Mouse (Mus musculus) intestine, embryonic 16.5 days (tissue): ENCODE results near the gene Mpv17l2. TPM values are rescaled to one million over a fixed set of nuclear protein-coding genes. Genes with fewer than 3 reads are reported as not detected.
A peak's percentile ranks its signal among the peaks of the same experiment; 100 is the strongest.

Experiments
- ATAC-seq: fragments of 200-750 bp; cut with Nextera tagmentation; 2 replicates; pipeline ENCODE4 v1.8.0; 2017; ENCODE audit warnings: moderate TSS enrichment, moderate library complexity
- H3K27ac ChIP-seq: fragments of 300-500 bp; sonication (generic); 2 replicates; pipeline ENCODE4 v1.5.1; 2014; ENCODE audit warnings: mild to moderate bottlenecking, low read length
- H3K27me3 ChIP-seq: fragments of 300-500 bp; sonication (generic); replicated peaks from 2 replicates; pipeline ENCODE4 v1.6.1; 2014; ENCODE audit warnings: low read length, control low read depth, mixed read lengths; ENCODE audit not compliant: control insufficient read depth, insufficient read depth
- H3K36me3 ChIP-seq: fragments of 300-500 bp; sonication (generic); 2 replicates; pipeline ENCODE4 v1.6.1; 2014; ENCODE audit warnings: low read length, control low read depth; ENCODE audit not compliant: control insufficient read depth, insufficient read depth
- H3K4me1 ChIP-seq: fragments of 300-500 bp; sonication (generic); 2 replicates; pipeline ENCODE4 v1.6.1; 2014; ENCODE audit warnings: low read length, control low read depth, mixed read lengths; ENCODE audit not compliant: control insufficient read depth, insufficient read depth
- H3K4me2 ChIP-seq: fragments of 300-500 bp; sonication (generic); 2 replicates; pipeline ENCODE4 v1.6.1; 2014; ENCODE audit warnings: low read depth, low read length, control low read depth
- H3K4me3 ChIP-seq: fragments of 300-500 bp; sonication (generic); 2 replicates; pipeline ENCODE4 v1.5.1; 2014; ENCODE audit warnings: mild to moderate bottlenecking, low read length
- H3K9ac ChIP-seq: fragments of 300-500 bp; sonication (generic); 2 replicates; pipeline ENCODE4 v1.6.1; 2014; ENCODE audit warnings: low read depth, low read length
- H3K9me3 ChIP-seq: fragments of 300-500 bp; sonication (generic); 2 replicates; pipeline ENCODE4 v1.6.1; 2016; ENCODE audit warnings: low read length, control low read depth; ENCODE audit not compliant: control insufficient read depth
- WGBS: fragments of 180-500 bp; shearing (Covaris S2); extraction: QIAGEN DNeasy Blood & Tissue Kit; methylation state at CpG from one replicate; pipeline ENCODE4 v1.1.7; 2014; 5-methylcytosine and 5-hydroxymethylcytosine counted together
- polyA plus RNA-seq: library from polyadenylated mRNA; unstranded; fragments of >200 nt; fragmentation: Nextera tagmentation; extraction: Ambion mirVana; gene quantifications from 2 replicates; pipeline ENCODE4 v1.2.1, GENCODE M21; 2015

Gene Mpv17l2
- polyA plus RNA-seq, 1 experiment from 2014 or later = 79.8 TPM

DNA sequence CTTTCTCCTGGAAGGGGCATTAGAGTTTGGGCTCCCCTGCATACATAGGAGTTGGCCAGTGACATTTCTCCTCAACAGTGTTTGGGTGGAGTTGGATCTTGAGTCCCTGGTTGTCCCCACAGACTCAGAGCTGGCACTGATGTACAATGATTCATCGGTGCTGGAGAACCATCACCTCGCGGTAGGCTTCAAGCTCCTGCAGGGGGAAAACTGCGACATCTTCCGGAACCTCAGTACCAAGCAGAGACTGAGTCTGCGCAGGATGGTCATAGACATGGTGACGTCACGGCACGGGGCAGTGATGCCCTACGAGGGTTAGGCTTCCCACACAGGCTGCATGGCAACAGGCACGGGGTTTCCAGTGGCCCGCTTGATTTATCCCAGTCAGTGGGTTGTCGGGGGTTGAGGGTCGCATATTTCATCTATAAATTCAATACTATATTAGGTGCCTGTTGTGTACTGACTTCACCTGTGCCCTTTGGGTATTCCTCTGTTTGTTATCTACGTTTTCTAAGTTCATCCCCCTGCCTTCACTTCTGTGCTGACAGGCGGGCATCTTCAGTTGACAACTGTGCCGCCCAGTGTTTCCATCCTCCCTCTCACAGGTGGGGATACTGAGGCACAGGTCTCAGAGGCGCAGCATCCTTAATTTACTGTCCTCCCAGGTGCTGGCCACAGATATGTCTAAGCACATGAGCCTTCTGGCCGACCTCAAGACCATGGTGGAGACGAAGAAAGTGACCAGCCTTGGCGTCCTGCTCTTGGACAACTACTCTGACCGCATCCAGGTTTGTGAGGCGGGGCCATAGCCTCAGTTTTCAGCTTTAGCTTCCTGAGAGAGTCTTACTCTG, 12.3 kb downstream of the Mpv17l2 start:
- no peaks in the 10 kb centered on the region for H3K36me3 ChIP-seq
- 84% methylated on average over 23 of the region's 23 CpGs for WGBS
- no peak overlapping the region for H3K4me3 ChIP-seq
- no peak for ATAC-seq
- no peak overlapping the region for H3K9ac ChIP-seq
- no peaks in the 10 kb centered on the region for H3K9me3 ChIP-seq
- H3K27me3 ChIP-seq = peaks cover 35% of the 10 kb centered on the region
- peaks cover 17% of the 10 kb centered on the region for H3K4me1 ChIP-seq
- H3K4me2 ChIP-seq = no peak overlapping the region
- no peak overlapping the region for H3K27ac ChIP-seq

GRCm38 (mm10) chr8:70747211-70747890, 13.4 kb downstream of the Mpv17l2 start:
- Histone ChIP-seq H3K9me3 (no peaks in the 10 kb centered on the region), H3K9ac (no peak overlapping the region), H3K4me1 (peaks cover 13% of the 10 kb centered on the region), H3K4me3 (no peak overlapping the region), H3K4me2 (no peak overlapping the region), H3K36me3 (no peaks in the 10 kb centered on the region), H3K27me3 (peaks cover 46% of the 10 kb centered on the region), H3K27ac (no peak overlapping the region)
- ATAC-seq = no peak
- 81% methylated on average over 18 of the region's 18 CpGs for WGBS

- 63% methylated on average over 9 of the region's 9 CpGs for WGBS
- Histone ChIP-seq H3K9ac (no peak overlapping the region; the same call in 1 of the 2 replicates), H3K4me2 (no peak overlapping the region), H3K27me3 (peaks cover 52% of the 10 kb centered on the region), H3K4me1 (peaks cover 13% of the 10 kb centered on the region), H3K36me3 (no peaks in the 10 kb centered on the region), H3K9me3 (no peaks in the 10 kb centered on the region), H3K27ac (no peak overlapping the region), H3K4me3 (no peak overlapping the region)
- ATAC-seq = no peak
These were observed 14.1 kb downstream of the Mpv17l2 start for GRCm38 (mm10) chr8:70746676-70747075.

DNA sequence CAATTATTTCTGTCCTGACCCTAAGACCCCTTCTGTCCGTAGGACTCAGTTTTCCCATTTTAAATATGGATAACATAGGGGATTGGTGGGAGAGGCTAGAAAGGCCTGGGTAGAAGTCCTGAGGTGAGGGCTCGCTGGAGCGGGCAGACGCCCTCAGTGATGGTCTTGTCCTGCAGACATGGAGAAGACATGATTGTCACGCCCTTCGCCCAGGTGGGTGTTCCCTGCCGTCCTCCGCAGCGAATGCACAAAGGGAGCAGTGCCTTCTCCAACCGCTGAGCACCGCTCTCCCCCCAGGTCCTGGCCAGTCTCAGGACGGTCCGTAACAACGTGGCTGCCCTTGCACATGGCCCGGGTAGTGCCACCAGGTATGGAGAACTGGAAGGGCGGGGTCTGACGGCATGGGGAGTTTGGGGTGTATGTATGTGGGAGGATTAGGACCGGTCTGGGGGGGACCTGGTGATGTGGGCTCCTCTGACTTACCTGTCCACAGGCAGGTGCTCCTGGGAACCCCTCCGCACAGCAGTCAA, 15.0 kb downstream of the Mpv17l2 start:
- no peak for ATAC-seq
- 50% methylated on average over 19 of the region's 19 CpGs for WGBS
- H3K36me3 ChIP-seq = no peaks in the 10 kb centered on the region
- no peak overlapping the region for H3K4me3 ChIP-seq
- H3K9me3 ChIP-seq = no peaks in the 10 kb centered on the region
- H3K4me1 ChIP-seq = peaks cover 13% of the 10 kb centered on the region
- H3K4me2 ChIP-seq = no peak overlapping the region
- H3K27me3 ChIP-seq = peaks cover 52% of the 10 kb centered on the region
- no peak overlapping the region for H3K27ac ChIP-seq
- no peak overlapping the region for H3K9ac ChIP-seq

- H3K9me3 ChIP-seq = no peaks in the 10 kb centered on the region
- no peak overlapping the region for H3K9ac ChIP-seq
- no peak overlapping the region for H3K4me3 ChIP-seq
- peak overlapping the region; percentile 48; the same call in 1 of the 2 replicates for H3K4me2 ChIP-seq
- 57% methylated on average over 11 of the region's 11 CpGs for WGBS
- H3K36me3 ChIP-seq = no peaks in the 10 kb centered on the region
- no peak for ATAC-seq
- H3K27me3 ChIP-seq = peaks cover 52% of the 10 kb centered on the region
- H3K4me1 ChIP-seq = peaks cover 13% of the 10 kb centered on the region
- no peak overlapping the region for H3K27ac ChIP-seq
These were observed 15.9 kb downstream of the Mpv17l2 start for GRCm38 (mm10) chr8:70744806-70745205.

DNA sequence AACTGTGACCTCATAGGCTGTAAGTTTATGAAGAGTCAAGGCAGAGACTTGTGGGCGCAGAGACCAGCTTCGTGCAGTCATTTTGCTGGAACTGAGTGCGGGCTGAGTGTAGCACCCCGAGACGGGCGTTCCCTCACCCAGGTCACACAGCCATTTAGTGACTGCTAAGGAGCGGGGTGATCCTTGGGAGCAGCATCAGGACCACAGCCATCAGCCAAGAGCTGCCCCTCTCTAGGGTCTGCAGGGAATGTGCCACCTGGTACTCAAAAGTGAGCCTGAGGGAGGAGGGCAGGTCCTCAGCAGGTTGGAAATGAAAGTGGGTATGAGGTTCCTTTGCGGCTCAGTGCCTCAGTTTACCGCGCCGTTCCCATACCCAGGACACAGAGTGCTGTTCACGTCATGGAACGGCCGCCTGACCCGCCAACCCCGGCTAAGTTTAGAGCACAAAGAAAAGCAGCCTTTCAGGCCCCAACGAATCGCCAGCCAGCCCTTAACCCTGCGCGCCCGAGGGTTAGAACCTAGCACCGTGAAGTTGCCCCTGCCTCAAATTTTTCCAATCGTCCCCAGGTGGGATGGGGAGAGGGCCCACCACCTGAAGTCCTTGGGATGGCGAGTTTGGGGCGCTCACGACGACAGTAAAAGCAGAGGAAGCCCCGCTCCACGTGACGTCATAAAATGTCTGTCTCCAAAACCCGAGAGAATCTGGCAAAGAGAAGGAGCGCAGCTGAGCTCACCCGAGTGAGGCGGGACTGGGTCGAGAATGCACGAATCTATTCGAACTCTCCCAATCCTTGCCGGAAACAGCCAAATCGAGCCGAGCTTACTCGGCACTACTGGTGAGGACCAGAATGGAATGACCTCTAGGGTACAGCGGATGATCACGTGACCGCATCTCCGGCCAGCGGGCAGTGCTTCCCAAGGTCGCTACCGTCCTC, 16.8 kb downstream of the Mpv17l2 start:
- Histone ChIP-seq H3K4me1 (peaks cover 13% of the 10 kb centered on the region), H3K9me3 (no peaks in the 10 kb centered on the region), H3K27ac (no peak overlapping the region), H3K36me3 (no peaks in the 10 kb centered on the region), H3K4me3 (peak overlapping the region; percentile 37), H3K9ac (peak overlapping the region; percentile 44), H3K4me2 (peak overlapping the region; percentile 48), H3K27me3 (peaks cover 52% of the 10 kb centered on the region)
- peak; percentile 20; the same call in 1 of the 2 replicates for ATAC-seq
- 7% methylated on average over 48 of the region's 48 CpGs for WGBS

DNA sequence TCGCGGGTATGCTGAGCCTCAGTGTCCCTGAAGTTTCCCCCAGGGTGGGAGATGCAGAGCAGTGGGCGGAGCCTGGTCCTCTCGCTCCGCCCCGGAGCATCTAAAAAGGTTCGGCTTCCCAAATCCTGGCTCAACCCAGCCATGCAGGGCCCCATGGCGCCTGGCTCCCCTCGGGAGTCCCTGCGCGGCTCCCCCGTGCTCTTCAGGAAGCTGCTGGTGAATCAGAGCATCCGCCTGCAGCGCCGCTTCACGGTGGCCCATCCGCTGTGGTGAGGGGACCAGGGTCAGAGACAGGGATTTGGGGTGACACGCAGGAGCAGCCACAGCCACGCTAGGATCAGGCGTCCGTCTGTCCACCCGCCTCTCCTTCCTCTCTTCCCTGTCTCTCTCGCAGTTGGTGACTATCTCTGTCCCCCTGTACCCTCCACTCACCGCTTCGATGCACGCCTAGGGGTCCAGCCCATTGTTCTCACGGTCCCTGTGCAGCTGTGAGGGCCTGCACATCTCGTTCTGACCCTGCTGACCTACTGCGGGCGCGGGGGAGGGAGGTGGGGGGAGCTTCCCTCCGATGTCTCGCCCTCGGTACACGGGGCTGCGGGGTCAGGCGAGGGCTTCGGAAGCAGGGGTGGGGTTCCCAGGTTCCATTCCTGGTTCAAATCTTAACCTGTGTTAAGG, 17.6 kb downstream of the Mpv17l2 start:
- peaks cover 52% of the 10 kb centered on the region for H3K27me3 ChIP-seq
- peaks cover 13% of the 10 kb centered on the region for H3K4me1 ChIP-seq
- H3K4me2 ChIP-seq = peak overlapping the region; percentile 15; the same call in 1 of the 2 replicates
- 6% methylated on average over 38 of the region's 38 CpGs for WGBS
- H3K4me3 ChIP-seq = peak overlapping the region; percentile 37; the same call in 1 of the 2 replicates
- no peak overlapping the region for H3K27ac ChIP-seq
- peak overlapping the region; percentile 44; the same call in 1 of the 2 replicates for H3K9ac ChIP-seq
- no peaks in the 10 kb centered on the region for H3K9me3 ChIP-seq
- ATAC-seq = peak; percentile 17; the same call in 1 of the 2 replicates
- H3K36me3 ChIP-seq = no peaks in the 10 kb centered on the region

DNA sequence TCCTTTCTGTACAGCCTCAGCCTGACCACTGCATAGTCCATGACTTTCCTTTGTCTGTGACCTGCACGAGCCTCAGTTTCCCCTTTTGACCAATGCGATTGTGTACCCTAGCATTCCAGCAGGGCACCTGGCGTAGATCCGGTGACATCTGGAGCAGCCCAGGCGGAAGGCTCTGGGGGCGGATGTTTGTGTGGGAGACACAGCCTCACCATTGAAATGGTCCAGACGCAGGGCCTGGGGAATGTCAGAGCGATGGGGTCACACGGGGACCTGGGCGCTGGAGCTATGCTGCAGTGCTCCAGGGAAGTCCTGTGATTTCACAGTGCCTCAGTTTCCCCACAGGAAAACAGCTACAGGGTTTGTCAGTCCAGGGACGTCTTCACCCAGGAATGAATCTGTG, 18.6 kb downstream of the Mpv17l2 start:
- H3K27me3 ChIP-seq = peaks cover 51% of the 10 kb centered on the region

More for the DNA sequence above, 18.6 kb downstream of the Mpv17l2 start:
- H3K4me2 ChIP-seq = no peak overlapping the region
- no peaks in the 10 kb centered on the region for H3K36me3 ChIP-seq
- H3K4me3 ChIP-seq = no peak overlapping the region
- H3K9me3 ChIP-seq = no peaks in the 10 kb centered on the region
- H3K9ac ChIP-seq = no peak overlapping the region
- no peak overlapping the region for H3K27ac ChIP-seq
- no peak for ATAC-seq
- H3K4me1 ChIP-seq = peaks cover 13% of the 10 kb centered on the region
- 45% methylated on average over 11 of the region's 11 CpGs for WGBS
